Mouse (Mus musculus) splenic B cell, adult 2 months (primary cell): ENCODE measurements around the gene Olfr957.

Experiments
- DNase-seq: peaks from one replicate; pipeline ENCODE4 v3.0.0-alpha.2; 2011; ENCODE audit warnings: low read depth, low spot score
- H3K27me3 ChIP-seq: 2 replicates; pipeline ENCODE4 v1.6.1; 2012; ENCODE audit warnings: mild to moderate bottlenecking, low read length, moderate library complexity, mixed read lengths; ENCODE audit not compliant: control insufficient read depth, poor library complexity, insufficient read depth, severe bottlenecking
- H3K36me3 ChIP-seq: 2 replicates; pipeline ENCODE4 v1.6.1; 2012; ENCODE audit warnings: mild to moderate bottlenecking, low read length, moderate library complexity, mixed read lengths; ENCODE audit not compliant: control insufficient read depth, poor library complexity, insufficient read depth, severe bottlenecking

The Olfr957 gene

GRCm38 (mm10) chr9:39515531-39515930, at the start of gene Olfr957:
Olfr957 (minus strand) TSS chr9:39515809.
- DNase-seq = no peak

DNA sequence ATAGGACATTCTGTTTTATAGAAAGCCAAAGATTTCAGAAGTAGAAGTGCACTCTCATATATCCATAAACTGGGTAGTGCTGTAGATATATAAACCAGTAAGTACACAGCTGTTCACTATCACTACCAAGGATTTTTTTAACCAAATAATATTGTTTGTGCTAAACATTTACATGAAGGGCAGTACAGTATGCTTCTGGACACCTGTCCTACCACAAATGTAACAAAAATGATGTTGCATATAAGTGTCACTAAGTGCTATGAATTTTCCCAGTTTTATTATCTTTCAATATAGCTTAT, 42.7 kb upstream of the Olfr957 start:
- DNase-seq = no peak
- Histone ChIP-seq H3K27me3 (no peaks in the 10 kb centered on the region), H3K36me3 (no peaks in the 10 kb centered on the region)

More at GRCm38 (mm10) chr9:39515531-39515930, at the start of gene Olfr957:
- no peaks in the 10 kb centered on the region for H3K36me3 ChIP-seq
- H3K27me3 ChIP-seq = no peaks in the 10 kb centered on the region

- H3K36me3 ChIP-seq = no peaks in the 10 kb centered on the region
- H3K27me3 ChIP-seq = no peaks in the 10 kb centered on the region
- no peak for DNase-seq
Measured at GRCm38 (mm10) chr9:39557529-39558348, 42.1 kb upstream of the Olfr957 start.

DNA sequence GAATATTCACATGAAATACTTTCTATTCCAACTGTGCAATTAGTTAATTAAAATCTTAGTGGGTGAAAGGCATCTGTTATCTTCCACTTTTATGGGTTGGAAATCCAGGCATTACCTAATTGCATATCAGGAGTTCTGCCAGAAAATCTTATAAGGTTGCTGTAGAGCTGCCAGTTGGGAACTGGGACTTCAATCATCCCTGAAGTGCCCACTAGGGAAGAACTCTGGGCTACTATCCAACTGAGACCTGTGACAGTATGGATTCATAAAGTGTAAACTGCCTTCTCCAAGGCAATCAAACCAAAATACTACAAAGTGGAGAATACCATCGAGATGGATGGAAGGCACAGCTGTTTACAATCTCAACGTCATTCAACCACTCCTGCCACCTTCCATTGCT, 38.3 kb upstream of the Olfr957 start, which contains the start of gene Olfr958:
Gene Olfr958, minus strand, starts transcription at position 109 of the 400 bp plus-strand sequence.
- DNase-seq = no peak
- H3K36me3 ChIP-seq = no peaks in the 10 kb centered on the region

GRCm38 (mm10) chr9:39550806-39551205, 35.2 kb upstream of the Olfr957 start:
- no peak for DNase-seq
- Histone ChIP-seq H3K27me3 (no peaks in the 10 kb centered on the region), H3K36me3 (no peaks in the 10 kb centered on the region)

More for the DNA sequence above, 38.3 kb upstream of the Olfr957 start, which contains the start of gene Olfr958:
- H3K27me3 ChIP-seq = no peaks in the 10 kb centered on the region

- no peaks in the 10 kb centered on the region for H3K36me3 ChIP-seq
Measured at GRCm38 (mm10) chr9:39523616-39524285, 8.1 kb upstream of the Olfr957 start.

GRCm38 (mm10) chr9:39518595-39518994, 3.0 kb upstream of the Olfr957 start:
- H3K27me3 ChIP-seq = no peaks in the 10 kb centered on the region
- no peak for DNase-seq
- H3K36me3 ChIP-seq = no peaks in the 10 kb centered on the region

More at GRCm38 (mm10) chr9:39523616-39524285, 8.1 kb upstream of the Olfr957 start:
- no peaks in the 10 kb centered on the region for H3K27me3 ChIP-seq
- DNase-seq = no peak

- no peaks in the 10 kb centered on the region for H3K27me3 ChIP-seq
- no peak for DNase-seq
- no peaks in the 10 kb centered on the region for H3K36me3 ChIP-seq
Measured at GRCm38 (mm10) chr9:39509412-39509811, 6.2 kb downstream of the Olfr957 start.

DNA sequence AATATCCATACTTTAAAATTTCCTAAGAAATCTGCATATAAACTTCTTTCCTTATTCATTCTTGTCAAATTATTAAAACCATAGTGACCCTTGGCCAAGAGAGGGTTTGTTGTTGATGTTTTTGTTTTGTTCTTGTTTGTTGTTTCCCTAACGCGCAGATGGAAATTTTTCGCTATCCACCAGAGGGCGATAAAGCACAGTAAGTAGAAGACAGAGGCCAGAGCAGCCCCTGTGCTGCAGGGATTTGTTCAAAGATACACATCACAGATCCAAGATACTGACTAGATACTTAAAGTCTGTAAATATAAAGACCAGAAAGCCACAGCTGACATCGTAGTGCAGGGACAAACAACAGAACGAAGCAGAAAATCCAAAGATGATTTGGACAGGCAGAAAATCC, 6.6 kb downstream of the Olfr957 start:
- H3K36me3 ChIP-seq = no peaks in the 10 kb centered on the region
- no peaks in the 10 kb centered on the region for H3K27me3 ChIP-seq
- DNase-seq = no peak

DNA sequence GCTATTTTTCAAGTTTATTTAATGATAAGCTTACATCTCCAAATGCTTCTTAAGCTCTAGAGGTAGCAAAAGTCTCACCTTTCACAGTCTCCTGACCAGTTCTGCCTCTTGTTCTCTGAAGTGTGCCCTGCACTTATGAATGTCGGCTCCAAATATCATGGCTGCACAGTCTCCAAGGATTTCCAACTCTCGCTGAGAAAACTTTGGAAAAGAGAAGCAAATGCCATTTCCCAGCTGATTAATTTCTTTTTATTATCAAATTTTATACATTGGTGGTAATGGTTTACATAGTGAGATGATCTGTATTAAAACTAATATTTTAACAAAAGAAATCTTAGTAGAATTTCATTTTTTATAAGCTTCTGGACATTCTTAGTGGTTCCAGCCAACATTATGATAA, 21.7 kb downstream of the Olfr957 start, which contains the start of gene Olfr44:
Gene Olfr44, minus strand, starts transcription at position 101 of the 400 bp plus-strand sequence.
- DNase-seq = no peak
- Histone ChIP-seq H3K36me3 (no peaks in the 10 kb centered on the region), H3K27me3 (no peaks in the 10 kb centered on the region)

DNA sequence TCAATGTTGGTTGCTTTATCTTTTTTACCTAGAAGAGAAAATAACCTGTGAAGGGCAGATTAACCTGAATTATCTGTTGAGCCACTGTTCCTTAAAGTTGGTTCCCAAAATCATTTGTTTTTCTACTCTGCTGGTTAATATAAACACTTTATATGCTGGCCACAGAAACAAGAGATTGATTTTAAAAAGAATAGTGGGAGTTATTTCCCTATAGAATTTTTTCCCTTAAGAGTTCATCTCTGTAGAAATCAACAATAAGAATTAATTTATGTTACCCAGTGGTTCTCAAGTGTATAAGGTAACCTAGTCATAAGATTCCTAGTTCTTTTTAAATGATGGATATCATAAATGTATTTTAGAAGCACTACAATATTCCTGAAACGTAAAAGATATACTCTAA, 43.8 kb downstream of the Olfr957 start, which contains the start of gene Olfr955:
Gene Olfr955, minus strand, starts transcription at position 101 of the 400 bp plus-strand sequence.
- no peaks in the 10 kb centered on the region for H3K27me3 ChIP-seq
- no peak for DNase-seq
- no peaks in the 10 kb centered on the region for H3K36me3 ChIP-seq
